Mouse (Mus musculus) liver, embryonic 14.5 days (tissue): Measurements from ENCODE around the gene Adar. TPM values are rescaled to one million over a fixed set of nuclear protein-coding genes. Genes with fewer than 3 reads are reported as not detected.
"Not testable (repeated sequence)": the region's sequence is repeated elsewhere in the genome, so short reads cannot be mapped to it uniquely, and the experiment has no call there.

Experiments used
- ATAC-seq: fragments of 200-750 bp; cut with Nextera tagmentation; 2 replicates; pipeline ENCODE4 v1.8.0; 2017; ENCODE audit warnings: moderate number of reproducible peaks, mild to moderate bottlenecking, moderate library complexity; ENCODE audit not compliant: insufficient read depth
- DNase-seq, 3 experiments: peaks; one replicate each; pipeline ENCODE4 v3.0.0-alpha.2; 2012 to 2013; ENCODE audit warnings: low read depth in 3 of 3, low spot score in 3 of 3
- H3K27ac ChIP-seq: fragments of 300-500 bp; sonication (generic); 2 replicates; pipeline ENCODE4 v1.5.1; 2014; ENCODE audit warnings: moderate library complexity, mild to moderate bottlenecking, control low read depth, inconsistent platforms
- H3K27me3 ChIP-seq: fragments of 300-500 bp; sonication (generic); 2 replicates; pipeline ENCODE4 v1.6.1; 2014; ENCODE audit warnings: mild to moderate bottlenecking, low read length, moderate library complexity; ENCODE audit not compliant: control insufficient read depth, insufficient read depth
- H3K36me3 ChIP-seq: fragments of 300-500 bp; sonication (generic); replicated peaks from 2 replicates; pipeline ENCODE4 v1.6.1; 2014; ENCODE audit warnings: low read depth; ENCODE audit not compliant: control insufficient read depth, insufficient read depth
- H3K4me1 ChIP-seq, 2 experiments: fragments of 200-500 bp in 1 of 2; fragments of 300-500 bp in 1 of 2; sonication (generic) in 1 of 2; replicated peaks; 2 replicates each; pipeline ENCODE4 v1.6.1; 2012 to 2014; ENCODE audit warnings: antibody characterized with exemption in 1 of 2, inconsistent platforms in 1 of 2, low read length in 1 of 2; ENCODE audit not compliant: control insufficient read depth in 2 of 2, insufficient read depth in 2 of 2
- H3K4me2 ChIP-seq: fragments of 300-500 bp; sonication (generic); 2 replicates; pipeline ENCODE4 v1.6.1; 2014; ENCODE audit warnings: low read depth, mild to moderate bottlenecking, control low read depth, moderate library complexity
- H3K4me3 ChIP-seq, 2 experiments: fragments of 200-500 bp in 1 of 2; fragments of 300-500 bp in 1 of 2; sonication (generic) in 1 of 2; 2 replicates each; pipeline ENCODE4 v1.5.1; 2012 to 2014; ENCODE audit warnings: low read depth in 2 of 2, low read length in 2 of 2, mild to moderate bottlenecking in 2 of 2, control low read depth in 1 of 2, inconsistent platforms in 1 of 2, moderate library complexity in 1 of 2; ENCODE audit not compliant: insufficient read depth in 1 of 2
- H3K9ac ChIP-seq: fragments of 300-500 bp; sonication (generic); replicated peaks from 2 replicates; pipeline ENCODE4 v1.6.1; 2014; ENCODE audit warnings: mild to moderate bottlenecking, control low read depth, moderate library complexity
- H3K9me3 ChIP-seq: fragments of 300-500 bp; sonication (generic); 2 replicates; pipeline ENCODE4 v1.6.1; 2016; ENCODE audit warnings: low read length, mixed read lengths; ENCODE audit not compliant: control insufficient read depth
- CTCF ChIP-seq: IDR thresholded peaks from 2 replicates; pipeline ENCODE4 v1.5.1; 2016; ENCODE audit warnings: antibody characterized with exemption, low read depth, control low read depth
- EP300 ChIP-seq: IDR thresholded peaks from 2 replicates; pipeline ENCODE4 v1.6.1; 2016; ENCODE audit warnings: antibody characterized with exemption, low read depth
- WGBS: fragments of 180-500 bp; shearing (Covaris S2); extraction: QIAGEN DNeasy Blood & Tissue Kit; methylation state at CpG from one replicate; pipeline ENCODE4 v1.1.7; 2014; ENCODE audit not compliant: insufficient replicate concordance; 5-methylcytosine and 5-hydroxymethylcytosine counted together
- polyA plus RNA-seq, 2 experiments: library from polyadenylated mRNA; depleted of rRNA in 1 of 2; stranded (reverse) in 1 of 2; unstranded in 1 of 2; fragments of >200 nt; fragmentation: Nextera tagmentation in 1 of 2; extraction: Ambion mirVana in 1 of 2; gene quantifications; 2 replicates each; pipeline versions ENCODE4 v1.2.1 to v1.2.3; 2012 to 2014

The Adar gene
- polyA plus RNA-seq, 2 experiments = 6.4 to 7.9 TPM

DNA sequence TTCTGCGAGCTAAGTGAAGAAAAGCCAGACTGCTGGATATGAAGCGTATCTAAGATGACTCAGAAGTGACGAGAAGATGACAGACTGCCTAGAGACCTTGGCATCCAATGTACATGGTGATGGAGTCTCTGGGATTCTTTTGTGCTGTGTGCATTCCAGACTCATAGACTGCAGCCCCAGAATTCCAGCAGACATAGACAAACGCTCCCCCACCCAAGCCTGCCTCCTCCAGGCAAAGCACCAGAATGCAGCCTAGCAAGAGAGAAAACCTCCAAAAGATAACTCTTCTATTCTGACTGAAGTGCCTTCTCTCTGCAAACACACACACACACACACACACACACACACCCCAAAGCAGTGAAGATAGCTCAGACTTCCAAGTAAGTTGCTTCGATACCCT lies 80.9 kb downstream of the Adar start:
- Histone ChIP-seq H3K4me1 (no peaks in the 10 kb centered on the region), H3K4me2 (no peak overlapping the region), H3K36me3 (no peaks in the 10 kb centered on the region), H3K4me3 (no peak overlapping the region), H3K9ac (no peak overlapping the region), H3K27me3 (no peaks in the 10 kb centered on the region), H3K9me3 (no peaks in the 10 kb centered on the region), H3K27ac (no peak overlapping the region)
- ATAC-seq (no peak), DNase-seq (no peak)
- 49% methylated on average over 5 of the region's 5 CpGs for WGBS
- TF ChIP-seq CTCF = peak; percentile 30
- no peak for TF ChIP-seq EP300

- Histone ChIP-seq H3K4me1 (no peaks in the 10 kb centered on the region), H3K4me2 (no peak overlapping the region), H3K9ac (no peak overlapping the region), H3K27ac (no peak overlapping the region), H3K9me3 (no peaks in the 10 kb centered on the region), H3K4me3 (no peak overlapping the region), H3K36me3 (no peaks in the 10 kb centered on the region), H3K27me3 (no peaks in the 10 kb centered on the region)
- whole genome bisulfite sequencing = 20% methylated on average over 4 of the region's 4 CpGs
- ATAC-seq (no peak), DNase-seq (no peak)
- TF ChIP-seq CTCF (no peak), EP300 (no peak)
These were observed 81.5 kb downstream of the Adar start for GRCm38 (mm10) chr3:89796358-89796757.

GRCm38 (mm10) chr3:89798518-89798917 lies 83.7 kb downstream of the Adar start:
- DNase-seq = no peak
- TF ChIP-seq EP300 = no peak
- TF ChIP-seq CTCF = no peak

GRCm38 (mm10) chr3:89799476-89799875 lies 84.7 kb downstream of the Adar start:
- TF ChIP-seq EP300 (no peak), CTCF (no peak)
- no peak for DNase-seq
- H3K4me2 ChIP-seq = no peak overlapping the region
- H3K9me3 ChIP-seq = no peaks in the 10 kb centered on the region
- no peak overlapping the region for H3K27ac ChIP-seq
- no peaks in the 10 kb centered on the region for H3K27me3 ChIP-seq
- H3K9ac ChIP-seq = no peak overlapping the region
- no peaks in the 10 kb centered on the region; a peak in 1 of 4 replicates for H3K4me1 ChIP-seq
- WGBS = 15% methylated on average over 13 of the region's 13 CpGs
- ATAC-seq = no peak
- no peaks in the 10 kb centered on the region for H3K36me3 ChIP-seq
- H3K4me3 ChIP-seq = no peak overlapping the region

More at GRCm38 (mm10) chr3:89798518-89798917, 83.7 kb downstream of the Adar start:
- 47% methylated on average over 3 of the region's 3 CpGs for WGBS
- no peak overlapping the region for H3K9ac ChIP-seq
- no peaks in the 10 kb centered on the region for H3K27me3 ChIP-seq
- H3K4me3 ChIP-seq = no peak overlapping the region
- H3K4me1 ChIP-seq = no peaks in the 10 kb centered on the region; a peak in 1 of 4 replicates
- no peaks in the 10 kb centered on the region for H3K36me3 ChIP-seq
- ATAC-seq = no peak
- H3K9me3 ChIP-seq = no peaks in the 10 kb centered on the region
- no peak overlapping the region for H3K27ac ChIP-seq
- no peak overlapping the region for H3K4me2 ChIP-seq

DNA sequence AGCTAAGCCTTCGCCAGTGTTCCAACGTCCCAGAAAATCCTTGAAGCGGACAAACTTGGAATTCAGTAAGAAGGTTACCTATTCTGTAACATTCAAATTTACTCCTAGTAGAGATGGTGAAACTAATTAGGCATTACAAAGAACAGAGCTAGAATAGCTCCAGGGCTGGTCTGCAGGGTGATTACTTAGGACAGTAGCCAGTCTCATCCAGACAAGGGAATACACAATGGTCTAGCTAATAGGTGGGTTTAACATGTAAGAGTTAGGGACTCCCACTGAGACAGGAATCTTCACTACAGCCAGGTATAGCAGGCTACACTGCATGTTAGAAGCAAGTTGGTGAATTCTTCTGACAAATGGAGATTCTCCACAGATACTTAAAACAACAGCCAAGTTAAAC lies 85.3 kb downstream of the Adar start:
- not testable (repeated sequence) for H3K9ac ChIP-seq, H3K36me3 ChIP-seq, H3K4me1 ChIP-seq, H3K27ac ChIP-seq, H3K27me3 ChIP-seq, DNase-seq, H3K4me3 ChIP-seq, H3K9me3 ChIP-seq, H3K4me2 ChIP-seq, ATAC-seq
- WGBS = 55% methylated on average over 3 of the region's 3 CpGs
